Mouse (Mus musculus): ENCODE data around the gene Zfp282.
A peak's percentile ranks its signal among the peaks of the same experiment; 100 is the strongest.
"Not testable (repeated sequence)": the region's sequence is repeated elsewhere in the genome, so short reads cannot be mapped to it uniquely, and the experiment has no call there.

Zfp282 gene

GRCm38 (mm10) chr6:47877058-47877457 lies at the start of gene Zfp282:
Gene Zfp282, plus strand, starts transcription at chr6:47877204.
- no peak for DNase-seq

- no peak for DNase-seq
These were observed 49.5 kb upstream of the Zfp282 start for GRCm38 (mm10) chr6:47827462-47827861.

- peak in 1 of 2 experiments; percentile 42 for DNase-seq
These were observed 48.1 kb upstream of the Zfp282 start for GRCm38 (mm10) chr6:47828950-47829349.

GRCm38 (mm10) chr6:47830104-47831078 lies 46.6 kb upstream of the Zfp282 start, which contains the start of gene Zfp786:
Gene Zfp786, minus strand, starts transcription at chr6:47830867.
- peak; percentile 98 to 99 for DNase-seq

DNA sequence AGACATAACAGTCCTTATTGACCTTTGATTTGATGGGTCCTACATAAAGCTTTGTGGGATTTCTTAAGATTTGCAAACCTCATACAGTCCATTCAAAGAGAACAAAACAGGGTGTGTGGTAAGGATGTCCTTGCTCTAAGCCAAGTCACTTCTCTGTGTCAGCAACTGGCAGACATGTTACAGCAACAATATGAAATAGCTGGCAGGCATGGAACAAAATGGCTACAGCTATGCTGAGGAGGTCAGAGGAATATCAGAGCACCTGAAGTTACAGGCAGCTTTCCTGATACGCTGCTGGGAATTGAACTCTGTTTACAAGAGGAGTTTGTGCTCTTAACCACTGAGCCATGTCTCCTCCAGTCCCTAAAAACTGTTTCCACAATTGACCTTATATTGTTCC lies 44.8 kb upstream of the Zfp282 start:
- DNase-seq: no peak

- peak; percentile 99 for DNase-seq
These were observed 41.5 kb upstream of the Zfp282 start, which contains the start of gene Zfp398 for GRCm38 (mm10) chr6:47835482-47835983. Gene Zfp398, plus strand, starts transcription at chr6:47835661.

- DNase-seq: peak; percentile 76 to 77
These were observed 41.0 kb upstream of the Zfp282 start for GRCm38 (mm10) chr6:47835984-47836521.

DNA sequence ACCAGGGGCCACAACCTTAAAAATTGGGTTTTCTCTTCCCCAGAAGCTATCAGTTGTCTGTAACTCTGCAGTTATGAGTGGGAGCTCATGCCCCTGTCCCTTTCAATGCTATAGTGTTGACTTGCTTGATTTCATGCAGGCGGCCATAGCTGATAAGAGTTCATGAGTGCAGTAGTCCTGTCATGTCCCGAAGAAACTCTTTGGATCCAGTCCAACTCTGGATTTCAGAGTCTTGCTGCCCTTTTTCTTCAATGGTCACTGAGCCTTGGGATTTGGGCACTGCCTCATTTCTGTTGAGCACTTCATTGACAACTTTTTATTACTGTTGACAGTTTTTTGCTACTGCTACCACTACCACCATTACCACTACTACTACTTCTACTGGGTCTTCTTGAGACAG lies 39.4 kb upstream of the Zfp282 start:
- no peak for DNase-seq

DNA sequence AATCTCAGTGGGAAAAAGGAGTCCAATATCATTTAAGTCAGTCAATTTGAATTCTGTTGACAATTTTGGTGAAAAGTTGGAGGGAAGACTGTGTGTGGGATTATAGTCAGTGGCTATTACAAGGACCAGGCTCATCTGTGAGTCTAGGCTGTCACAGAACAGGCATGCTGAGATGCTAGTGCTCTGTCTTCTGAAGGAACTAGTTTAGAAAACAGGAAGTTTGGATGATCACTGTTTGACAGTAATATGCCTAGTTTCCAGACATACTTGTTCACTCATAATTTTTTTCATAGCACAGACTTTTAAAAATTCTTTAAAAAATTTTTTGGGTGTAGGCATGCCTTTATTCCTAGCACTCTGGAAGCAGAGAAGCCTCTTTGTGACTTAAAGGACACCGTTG lies 35.9 kb upstream of the Zfp282 start:
- no peak for DNase-seq

- no peak for DNase-seq
These were observed 35.2 kb upstream of the Zfp282 start for GRCm38 (mm10) chr6:47841831-47842230.

- no peak for DNase-seq
These were observed 34.7 kb upstream of the Zfp282 start for GRCm38 (mm10) chr6:47842337-47842736.

DNA sequence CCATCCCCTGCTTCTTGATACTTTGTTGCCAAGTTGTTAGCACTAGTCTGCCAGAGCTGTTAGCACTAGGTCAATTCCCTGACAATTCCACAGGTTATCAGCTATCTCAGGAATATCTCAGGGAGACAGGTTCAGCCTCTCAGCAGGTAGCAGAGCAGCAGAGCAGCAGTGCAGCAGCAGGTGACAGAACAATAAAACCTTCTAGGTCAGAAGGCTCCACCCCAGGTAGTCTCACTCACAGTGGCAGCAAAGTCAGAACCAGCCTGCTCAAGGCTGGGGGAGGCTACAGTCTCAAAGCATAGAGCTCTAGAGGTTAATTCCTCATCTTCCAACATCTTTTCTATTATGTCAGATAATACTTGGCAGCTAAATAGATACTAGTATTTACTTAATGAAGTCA lies 31.2 kb upstream of the Zfp282 start:
- DNase-seq: no peak

DNA sequence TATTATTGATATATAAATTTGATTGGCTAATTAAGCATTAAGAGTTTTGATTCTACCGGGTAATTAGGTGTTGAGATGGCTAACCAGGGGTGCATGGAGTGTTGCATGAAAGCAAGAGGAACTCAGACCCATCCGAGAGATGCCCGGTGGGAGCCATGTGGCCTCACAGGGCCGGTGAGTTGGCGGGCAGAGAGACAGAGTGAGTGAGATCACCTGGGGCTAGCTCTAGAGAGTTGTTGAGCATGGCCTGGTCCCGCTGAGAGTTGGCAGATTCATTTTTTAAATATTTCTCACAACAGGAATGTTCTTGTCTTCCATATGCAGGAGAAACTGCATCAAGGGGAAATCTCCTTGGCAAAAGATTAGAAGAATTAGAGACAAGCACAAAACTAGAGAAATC lies 19.8 kb upstream of the Zfp282 start:
- no peak for DNase-seq

- DNase-seq: not testable (repeated sequence)
These were observed 19.3 kb upstream of the Zfp282 start for GRCm38 (mm10) chr6:47857729-47858128.

DNA sequence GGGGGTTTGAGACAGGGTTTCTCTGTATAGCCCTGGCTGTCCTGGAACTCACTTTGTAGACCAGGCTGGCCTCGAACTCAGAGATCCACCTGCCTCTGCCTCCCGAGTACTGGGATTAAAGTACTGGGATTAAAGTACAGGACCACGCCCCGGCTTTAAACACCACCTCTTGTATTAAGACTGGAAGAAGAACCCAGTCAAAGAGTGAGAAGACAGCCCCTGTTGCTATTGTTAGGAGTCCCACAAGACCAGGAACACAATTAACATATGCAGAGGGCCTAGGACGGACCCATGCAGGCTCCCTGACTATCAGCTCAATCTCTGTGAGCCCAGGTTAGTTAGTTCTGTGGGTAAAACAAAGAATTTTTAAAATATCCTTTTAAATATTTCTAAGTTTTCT lies 4.7 kb upstream of the Zfp282 start:
- no peak for DNase-seq

DNA sequence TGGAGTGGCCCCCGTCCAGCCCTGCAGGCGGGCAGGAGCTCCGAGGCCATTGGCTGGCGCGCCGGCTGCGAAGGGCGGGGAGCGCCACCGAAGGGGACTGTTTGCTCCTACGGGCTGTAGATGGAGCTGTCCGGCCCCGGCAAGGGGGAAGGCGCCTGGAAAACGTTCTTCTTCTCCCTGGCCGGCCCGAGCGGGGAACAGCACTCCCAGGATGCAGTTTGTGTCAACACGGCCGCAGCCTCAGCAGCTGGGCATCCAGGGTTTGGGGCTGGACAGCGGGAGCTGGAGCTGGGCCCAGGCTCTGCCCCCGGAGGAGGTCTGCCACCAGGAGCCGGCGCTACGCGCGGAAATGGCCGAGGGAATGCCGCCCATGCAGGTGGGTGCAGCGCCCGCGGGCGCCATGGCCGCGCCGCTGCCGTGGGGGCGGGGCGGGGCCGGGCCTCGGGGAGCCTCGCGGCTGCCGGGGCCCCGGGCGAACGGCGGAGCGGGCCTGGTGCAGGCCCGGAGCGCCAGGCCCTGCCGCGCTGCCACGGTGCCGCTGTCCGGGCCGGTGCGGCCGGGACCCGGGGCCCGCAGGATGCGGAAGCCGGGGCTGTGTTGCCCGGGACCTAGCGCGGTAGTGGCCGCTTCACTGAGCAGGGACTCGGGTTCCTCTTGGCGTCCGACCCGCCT lies 593 bp downstream of the Zfp282 start:
- DNase-seq: peak; percentile 93 to 94

DNA sequence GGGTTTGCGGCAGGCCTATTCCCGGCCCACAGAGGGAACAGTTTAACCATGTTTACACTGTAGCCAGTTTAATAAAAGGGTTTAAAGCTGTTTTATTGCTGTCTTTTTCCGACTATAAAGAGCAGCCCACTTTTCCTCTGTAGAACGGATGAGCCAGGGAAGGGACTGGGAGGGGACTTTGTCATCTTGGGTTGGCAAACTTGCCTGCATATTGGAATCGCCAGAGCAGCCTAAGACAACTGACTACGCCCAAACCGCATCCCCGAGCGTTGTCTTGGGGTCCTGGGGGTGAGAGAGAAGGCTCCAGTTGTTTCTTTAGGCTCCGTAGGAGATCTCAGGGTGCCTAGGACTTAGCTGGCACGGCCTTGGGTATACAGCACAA lies 1.1 kb downstream of the Zfp282 start:
- DNase-seq: no peak

- peak in 1 of 2 experiments; percentile 11 for DNase-seq
These were observed 1.6 kb downstream of the Zfp282 start for GRCm38 (mm10) chr6:47878593-47878992.

- DNase-seq: no peak
These were observed 2.2 kb downstream of the Zfp282 start for GRCm38 (mm10) chr6:47879049-47879716.

GRCm38 (mm10) chr6:47880166-47880565 lies 3.2 kb downstream of the Zfp282 start:
- DNase-seq: no peak

DNA sequence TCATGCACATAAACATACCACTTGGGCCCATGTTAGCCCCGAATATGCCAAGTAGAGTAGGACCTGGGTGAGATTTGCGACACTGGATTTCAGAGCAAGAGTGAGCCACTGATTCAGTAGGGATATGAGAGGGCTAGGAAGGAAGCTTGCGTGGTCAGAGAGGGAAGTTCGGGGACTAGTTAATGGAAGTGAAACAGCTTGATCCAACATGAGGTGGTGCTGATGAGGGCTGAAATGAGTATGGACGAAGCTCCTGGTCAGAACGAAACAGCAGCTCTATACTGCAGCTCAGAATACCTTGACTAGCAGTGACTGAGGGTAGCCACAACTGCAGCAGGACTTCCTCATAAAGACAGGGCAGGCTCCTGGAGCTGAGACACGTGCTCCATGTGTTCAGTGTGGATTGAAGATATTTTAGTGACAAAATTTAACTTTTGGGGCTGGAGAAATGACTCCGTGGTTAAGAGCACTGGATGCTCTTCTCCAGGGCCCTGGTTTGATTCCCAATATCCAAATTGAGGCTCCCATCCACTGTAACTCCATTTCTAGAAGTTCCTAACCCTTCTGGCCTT lies 11.9 kb downstream of the Zfp282 start:
- DNase-seq: no peak

DNA sequence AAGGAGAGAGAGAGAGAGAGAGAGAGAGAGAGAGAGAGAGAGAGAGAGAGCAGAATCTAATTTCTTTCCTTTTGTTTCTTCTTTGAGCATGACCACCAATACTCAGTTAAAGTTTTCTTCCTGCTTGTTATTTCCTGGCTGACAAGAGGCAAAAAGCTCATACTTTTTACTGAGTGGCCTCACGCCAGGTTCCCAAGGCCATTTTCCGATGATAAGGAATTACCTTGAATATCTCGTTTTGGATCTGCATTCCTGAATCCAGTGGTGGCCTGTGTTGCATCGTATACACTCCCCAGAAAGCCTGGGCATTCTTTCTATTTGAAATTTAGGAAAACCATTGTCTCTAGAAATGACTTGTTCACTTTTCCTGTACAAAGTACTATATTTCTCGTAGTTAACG lies 22.4 kb downstream of the Zfp282 start:
- DNase-seq: no peak
